Mouse (Mus musculus): ENCODE results near the gene Hipk1. TPM values are rescaled to one million over a fixed set of nuclear protein-coding genes. Genes with fewer than 3 reads are reported as not detected.

Hipk1 gene
- polyA plus RNA-seq, 1 experiment, result 58.1 TPM

- DNase-seq, result no peak
- Histone ChIP-seq H3K4me1 (ENCODE audit: control insufficient read depth, insufficient read depth, low read length) (no peaks in the 10 kb centered on the region), H3K36me3 (ENCODE audit: control insufficient read depth, insufficient read depth, low read length) (no peaks in the 10 kb centered on the region), H3K27me3 (replicated peaks; ENCODE audit: control insufficient read depth, insufficient read depth, low read length) (no peaks in the 10 kb centered on the region), H3K27ac (ENCODE audit: insufficient read depth, low read depth, low read length) (no peak overlapping the region), H3K4me3 (ENCODE audit: insufficient read depth, low read depth, low read length) (no peak overlapping the region)
- TF ChIP-seq CTCF (conservative IDR thresholded peaks at IDR 0.05; ENCODE audit: insufficient read depth, insufficient read length, low read depth, low read length) (no peak), POLR2A (IDR thresholded peaks at IDR 0.05; ENCODE audit: low read depth, low read length) (no peak)
- 68% methylated on average over 1 of the region's 1 CpGs for WGBS
Observed at GRCm38 (mm10) chr3:103696388-103696925, 94.9 kb downstream of the Hipk1 start.

- no peak for TF ChIP-seq POLR2A (IDR thresholded peaks at IDR 0.05; ENCODE audit: low read depth, low read length)
- TF ChIP-seq CTCF (conservative IDR thresholded peaks at IDR 0.05; ENCODE audit: insufficient read depth, insufficient read length, low read depth, low read length), result no peak
Observed at GRCm38 (mm10) chr3:103695556-103695955, 95.8 kb downstream of the Hipk1 start.

GRCm38 (mm10) chr3:103690506-103690905 lies 100.9 kb downstream of the Hipk1 start:
- DNase-seq, result peak; percentile 35
- no peaks in the 10 kb centered on the region for H3K4me1 ChIP-seq (ENCODE audit: control insufficient read depth, insufficient read depth, low read length)
- no peak for TF ChIP-seq POLR2A (IDR thresholded peaks at IDR 0.05; ENCODE audit: low read depth, low read length)
- TF ChIP-seq CTCF (conservative IDR thresholded peaks at IDR 0.05; ENCODE audit: insufficient read depth, insufficient read length, low read depth, low read length), result peak; percentile 32; the same call in 1 of the 2 replicates
- H3K36me3 ChIP-seq (ENCODE audit: control insufficient read depth, insufficient read depth, low read length), result no peaks in the 10 kb centered on the region
- 76% methylated on average over 3 of the region's 3 CpGs for WGBS
- H3K27ac ChIP-seq (ENCODE audit: insufficient read depth, low read depth, low read length), result no peak overlapping the region
- H3K27me3 ChIP-seq (replicated peaks; ENCODE audit: control insufficient read depth, insufficient read depth, low read length), result no peaks in the 10 kb centered on the region
- no peak overlapping the region for H3K4me3 ChIP-seq (ENCODE audit: insufficient read depth, low read depth, low read length)

More at GRCm38 (mm10) chr3:103695556-103695955, 95.8 kb downstream of the Hipk1 start:
- DNase-seq, result no peak
- no peak overlapping the region for H3K4me3 ChIP-seq (ENCODE audit: insufficient read depth, low read depth, low read length)
- 57% methylated on average over 3 of the region's 3 CpGs for WGBS
- no peak overlapping the region for H3K27ac ChIP-seq (ENCODE audit: insufficient read depth, low read depth, low read length)
- H3K36me3 ChIP-seq (ENCODE audit: control insufficient read depth, insufficient read depth, low read length), result no peaks in the 10 kb centered on the region
- no peaks in the 10 kb centered on the region for H3K4me1 ChIP-seq (ENCODE audit: control insufficient read depth, insufficient read depth, low read length)
- no peaks in the 10 kb centered on the region for H3K27me3 ChIP-seq (replicated peaks; ENCODE audit: control insufficient read depth, insufficient read depth, low read length)

Other genes starting within 250 kb of the Hipk1 start
- not detected in 2 replicates for gene Syt6, start 216.3 kb downstream of the Hipk1 start, polyA plus RNA-seq (2012; rRNA removed)
- gene Atg4a-ps, start 145.5 kb downstream of the Hipk1 start, polyA plus RNA-seq (2012; rRNA removed), result 0.05 TPM in 1 of 2 replicates, not detected in the other
- gene Olfml3, start 53.6 kb downstream of the Hipk1 start, polyA plus RNA-seq (2012; rRNA removed), result 30.0 and 31.7 TPM in 2 replicates
- not detected in 2 replicates for gene Gm10964, start 52.2 kb downstream of the Hipk1 start, polyA plus RNA-seq (2012; rRNA removed)
- 8.9 and 12.5 TPM in 2 replicates for gene Dclre1b, start 17.9 kb upstream of the Hipk1 start, polyA plus RNA-seq (2012; rRNA removed)
- 13.8 and 15.7 TPM in 2 replicates for gene Ap4b1, start 18.0 kb upstream of the Hipk1 start, polyA plus RNA-seq (2012; rRNA removed)
- 0.14 TPM in 2 replicates for gene Gm43064, start 18.0 kb upstream of the Hipk1 start, polyA plus RNA-seq (2012; rRNA removed)
- 0.17 TPM in 1 of 2 replicates, not detected in the other for gene Bcl2l15, start 41.0 kb upstream of the Hipk1 start, polyA plus RNA-seq (2012; rRNA removed)
- gene Ptpn22, start 68.2 kb upstream of the Hipk1 start, polyA plus RNA-seq (2012; rRNA removed), result 1.8 and 2.3 TPM in 2 replicates
- 2.4 and 2.5 TPM in 2 replicates for gene Rsbn1, start 122.6 kb upstream of the Hipk1 start, polyA plus RNA-seq (2012; rRNA removed)
- 4.7 TPM in 2 replicates for gene Phtf1, start 176.5 kb upstream of the Hipk1 start, polyA plus RNA-seq (2012; rRNA removed)